Mouse (Mus musculus) small intestine, adult 2 months (tissue): ENCODE results near the gene Lpp.

Experiments used
- CTCF ChIP-seq: fragments of 200-500 bp; IDR thresholded peaks from 2 replicates; pipeline ENCODE4 v1.5.1; 2012; ENCODE audit warnings: low read depth, mild to moderate bottlenecking, control low read depth, inconsistent platforms, low read length, moderate library complexity, mixed read lengths; ENCODE audit not compliant: insufficient replicate concordance, insufficient read length; ENCODE audit errors: extremely low read depth
- POLR2A ChIP-seq: fragments of 200-500 bp; IDR thresholded peaks from 2 replicates; pipeline ENCODE4 v1.6.1; 2012; ENCODE audit warnings: low read depth, mild to moderate bottlenecking, control low read depth, inconsistent platforms, low read length, moderate library complexity

DNA sequence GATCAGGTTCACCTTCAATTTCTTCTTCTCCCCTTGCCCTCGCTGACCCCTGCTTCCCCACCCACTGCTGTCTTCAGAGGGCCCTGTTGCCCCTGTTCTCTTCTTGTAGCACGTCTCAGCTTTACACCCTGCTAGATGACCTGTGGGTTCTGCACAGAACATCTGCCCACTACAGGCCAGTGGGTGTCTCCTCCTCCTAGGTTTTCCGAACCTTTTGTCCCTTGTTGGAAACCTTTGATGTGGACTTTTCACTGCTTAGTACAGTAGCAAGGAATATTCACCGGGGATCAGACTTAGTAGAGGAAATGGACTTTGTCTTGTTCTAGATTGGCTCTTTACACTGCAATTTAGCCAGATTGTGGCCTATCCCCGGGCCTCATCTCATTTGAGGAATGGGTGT lies 71.1 kb downstream of the Lpp start:
- TF ChIP-seq CTCF (no peak), POLR2A (no peak)
